Mouse (Mus musculus) B cell, adult 67 days (primary cell): ENCODE measurements around the gene Lgals12. TPM values are rescaled to one million over a fixed set of nuclear protein-coding genes. Genes with fewer than 3 reads are reported as not detected.

Experiments used
- total RNA-seq, 2 experiments: library from RNA; stranded (reverse); gene quantifications; 4 replicates each; pipeline ENCODE4 v1.2.4; 2023

Gene Lgals12
- total RNA-seq: not detected

DNA sequence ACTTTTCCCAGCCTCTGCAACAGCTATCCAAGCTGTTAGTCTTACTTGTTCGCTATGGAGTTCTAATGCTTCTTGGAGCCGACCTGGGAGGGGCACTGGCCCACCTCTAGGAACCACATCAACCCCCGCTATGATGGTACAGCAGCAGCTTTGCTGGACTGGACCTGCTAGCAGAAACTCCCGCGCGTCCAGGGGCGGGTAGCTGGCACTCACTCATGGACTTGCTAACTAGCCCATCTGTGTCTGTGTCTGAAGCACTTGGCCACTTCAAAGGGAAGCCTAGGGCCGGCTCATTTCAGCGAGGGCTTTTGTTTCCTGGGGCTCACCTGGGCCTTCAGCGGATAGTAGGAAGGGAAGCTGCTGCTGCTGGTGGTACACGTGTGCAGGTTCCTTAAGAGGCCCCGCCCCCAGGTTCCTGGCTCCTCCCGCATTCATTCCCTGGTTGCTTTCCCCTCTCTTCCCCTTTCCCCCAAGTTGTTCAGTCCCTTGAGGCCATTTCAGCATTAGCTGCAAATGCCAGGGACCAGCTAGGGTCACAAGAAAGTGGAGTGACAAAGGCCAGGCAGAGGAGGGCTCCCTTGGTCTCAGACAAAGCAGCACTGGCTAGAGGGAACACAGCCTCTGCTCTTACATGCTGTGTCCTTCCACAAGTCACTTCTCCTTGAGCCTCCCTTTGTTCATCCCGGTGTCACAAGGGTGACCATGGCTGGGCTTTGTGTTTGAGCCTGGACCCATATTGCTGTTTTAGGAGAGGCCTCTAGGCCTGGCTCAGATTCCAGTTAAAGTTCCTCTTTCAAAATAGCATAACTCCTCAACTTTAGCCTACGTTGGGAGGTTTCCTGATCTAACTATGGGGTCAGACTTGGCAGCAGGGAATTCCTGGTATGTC is at the start of gene Lgals12:
Gene Lgals12, minus strand, starts transcription at position 393 of the 889 bp plus-strand sequence.

DNA sequence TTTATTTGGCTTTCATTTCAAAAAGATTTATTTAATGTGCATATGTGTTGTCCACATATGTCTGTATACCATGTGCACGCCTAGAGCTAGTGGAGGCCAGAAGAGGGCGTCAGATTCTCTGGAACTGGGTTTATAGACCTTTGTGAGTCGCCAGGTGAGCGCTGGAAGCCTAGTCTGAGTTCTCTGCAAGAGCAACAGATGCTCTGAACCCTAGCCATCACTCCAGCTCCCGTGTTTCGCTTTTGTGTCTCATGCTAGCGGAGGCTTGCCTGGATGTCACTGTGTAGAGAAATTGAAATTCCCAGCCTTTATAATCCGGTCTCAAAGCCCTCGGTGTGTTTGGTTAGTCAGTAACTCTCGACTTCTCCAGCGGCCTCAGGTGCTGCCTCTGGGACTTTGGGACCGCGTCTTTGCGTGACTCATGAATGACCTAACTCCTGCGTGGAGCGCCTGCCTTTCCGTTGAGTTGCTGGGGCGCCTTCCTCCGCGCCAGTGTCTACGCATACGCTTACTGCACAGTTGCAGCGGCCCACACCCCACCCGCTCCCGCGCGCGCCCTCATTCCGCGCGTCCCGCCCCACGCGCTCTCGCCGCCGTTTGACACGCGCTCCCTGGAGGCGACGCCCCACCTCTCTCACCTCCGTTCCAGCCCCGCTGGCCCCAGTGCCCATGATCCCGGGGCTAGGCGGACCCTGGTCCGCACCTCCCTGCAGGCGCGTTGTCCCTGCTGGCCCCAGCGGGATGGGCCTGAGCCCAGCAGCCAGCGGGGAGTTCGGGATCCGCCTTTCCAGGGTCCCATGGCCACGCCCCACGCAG is 5.2 kb upstream of the Lgals12 start, which contains the start of gene Hrasls5:
Gene Hrasls5, plus strand, starts transcription at position 600 of the 816 bp plus-strand sequence.

DNA sequence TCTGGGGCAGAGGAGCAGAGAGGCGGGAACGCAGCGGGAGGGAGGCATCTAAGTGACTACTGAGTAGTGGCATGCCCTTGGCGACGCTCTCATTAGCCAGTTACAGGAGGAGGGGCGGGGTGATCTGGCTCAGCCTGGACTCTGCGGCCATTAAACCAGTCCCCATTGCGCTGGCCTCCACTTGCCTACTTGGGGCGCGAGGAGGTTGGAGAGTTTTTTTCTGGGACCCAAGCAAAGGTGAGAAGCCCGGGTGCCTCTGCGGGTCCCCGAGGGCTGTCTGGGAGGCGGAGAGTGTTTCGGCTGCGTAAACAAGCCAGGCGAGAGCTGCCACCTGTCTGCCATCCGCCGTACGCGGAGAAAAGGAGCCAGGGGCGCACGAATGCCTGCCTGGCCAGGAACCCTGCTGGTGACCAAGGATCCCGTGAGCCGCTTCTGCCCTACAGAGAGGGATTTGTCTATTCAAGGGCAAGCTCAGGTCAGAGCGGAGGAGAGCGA is 49.6 kb downstream of the Lgals12 start, which contains the start of gene Pla2g16:
Gene Pla2g16, plus strand, starts transcription at position 132 of the 495 bp plus-strand sequence.

Other genes with a start within 250 kb of the Lgals12 start
- gene Spindoc, start 224.2 kb downstream of the Lgals12 start, total RNA-seq: 10 to 100 TPM; 23.6 to 32.4 TPM
- gene 2700081O15Rik, start 189.6 kb downstream of the Lgals12 start, total RNA-seq: 1 to 10 TPM; 7.4 to 9.5 TPM
- gene Rtn3, start 123.9 kb downstream of the Lgals12 start, total RNA-seq: 10 to 100 TPM; 57.4 to 63.0 TPM
- 10 to 100 TPM; 55.9 to 56.4 TPM for gene Atl3, start 113.2 kb downstream of the Lgals12 start, total RNA-seq
- gene Pla2g16, start 49.7 kb downstream of the Lgals12 start, total RNA-seq: 10 to 100 TPM; 12.5 to 12.9 TPM
- gene Hrasls5, start 5.3 kb upstream of the Lgals12 start, total RNA-seq: not detected
- gene Slc22a19, start 104.1 kb upstream of the Lgals12 start, total RNA-seq: not detected
- gene Slc22a26, start 195.5 kb upstream of the Lgals12 start, total RNA-seq: not detected